Mouse (Mus musculus) lung, postnatal 0 days (tissue): ENCODE measurements at regions not wholly inside any gene's neighbourhood (a gene's known extent, or its start where the extent isn't known, plus 50 kb on each side); places are given as distances from the start of the nearest gene placed in this dataset.

Experiments
- CTCF ChIP-seq: IDR thresholded peaks from 2 replicates; pipeline ENCODE4 v1.5.1; 2016; ENCODE audit warnings: antibody characterized with exemption, mild to moderate bottlenecking
- EP300 ChIP-seq: IDR thresholded peaks from 2 replicates; pipeline ENCODE4 v1.6.1; 2016; ENCODE audit warnings: antibody characterized with exemption, mild to moderate bottlenecking, control low read depth

DNA sequence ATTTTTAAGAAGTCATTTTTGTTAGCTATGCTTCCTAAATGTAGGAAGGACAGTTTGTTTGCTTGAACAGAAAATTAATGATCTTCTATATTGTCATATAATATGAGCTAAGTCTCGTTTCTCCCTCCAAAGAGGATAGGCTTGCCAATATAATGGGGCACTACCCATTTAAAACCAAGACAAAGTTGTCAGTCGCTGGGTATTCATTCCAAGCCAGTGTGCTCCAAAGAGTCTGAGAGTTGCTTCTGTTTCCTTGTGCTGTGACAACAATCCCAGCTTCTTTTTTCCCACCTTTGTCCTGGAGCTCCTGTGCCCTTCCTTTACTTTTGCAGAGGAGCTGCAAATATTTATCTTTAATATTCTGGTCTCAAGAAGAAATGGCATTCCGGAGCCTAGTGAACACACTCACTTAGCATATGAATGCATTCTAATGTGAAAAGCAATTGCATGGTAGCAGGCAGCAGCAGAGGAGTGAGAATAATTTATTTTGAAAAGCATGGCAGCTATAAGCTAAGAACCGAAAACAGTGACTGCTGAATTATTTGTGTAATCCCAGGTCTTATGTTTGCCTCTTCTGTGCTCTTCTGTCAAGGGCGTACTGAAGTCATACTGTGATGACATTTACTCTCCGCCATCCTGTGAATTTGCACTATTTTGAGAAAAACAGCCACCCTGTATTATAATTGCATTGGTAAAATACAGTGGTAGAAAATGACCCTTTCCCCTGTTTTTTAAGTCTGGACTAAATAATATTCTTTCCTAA lies 402.7 kb upstream of the Slc5a7 start:
- TF ChIP-seq CTCF (no peak), EP300 (no peak)
